Comparison of ENCODE assay signal across 11 mouse cellular contexts in the genomic region with DNA sequence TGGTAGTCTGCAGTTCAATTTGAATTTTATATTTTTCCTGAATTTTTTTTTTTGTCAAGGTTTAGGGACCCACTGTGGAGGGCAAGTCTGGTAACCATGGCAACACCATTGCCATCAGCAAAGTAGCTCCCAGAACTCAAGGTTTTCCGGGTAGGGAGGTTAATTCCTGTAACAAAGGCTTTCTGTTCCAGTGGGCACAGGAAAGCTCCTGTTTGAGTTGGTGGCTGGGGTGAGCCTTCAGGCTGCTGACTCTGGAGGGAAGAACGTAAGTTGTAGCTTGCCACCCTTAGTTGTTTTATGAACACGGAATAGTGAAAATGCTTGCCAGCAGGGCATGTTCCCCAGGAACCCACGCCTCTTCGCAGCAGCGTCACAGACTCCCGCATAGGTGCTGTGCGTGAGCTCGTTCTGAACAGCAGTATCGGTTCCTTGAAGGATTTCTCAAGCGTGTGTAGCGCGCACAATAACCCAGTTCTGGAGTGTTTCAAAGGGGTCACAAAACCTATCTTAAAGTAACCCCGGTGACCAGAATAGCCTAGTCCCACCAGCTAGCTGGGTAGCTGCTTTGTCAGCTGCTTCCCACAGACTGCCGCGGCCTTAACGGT. TPM values are rescaled to one million over a fixed set of nuclear protein-coding genes. Genes with fewer than 3 reads are reported as not detected.
DNase-seq lines count a peak whose midpoint lies in the region; ATAC-seq and TF ChIP-seq lines count a peak whose summit lies in the region.
"Had no signal": no experiment of that assay in that cellular context is flagged by ENCODE, and none has a peak within 500 bp of the region (broad histone marks: within the 10 kb centered on the region; RNA-seq: fewer than 3 reads in every experiment).

B3galt5 (plus strand) TSS at position 436 of the 605 bp plus-strand sequence.

- H3K4me2 ChIP-seq in embryonic facial prominence, embryonic 13.5 days: peak within 1 kb of the TSS; percentile 26
- peak within 1 kb of the TSS; percentile 34 for H3K4me2 ChIP-seq in hindbrain, postnatal 0 days (ENCODE audit: low read depth, low read length)
- peak within 1 kb of the TSS; percentile 22 for H3K4me2 ChIP-seq in midbrain, embryonic 14.5 days (ENCODE audit: low read length)

- peak in 1 of 2 experiments; percentile 52 for DNase-seq in layer of hippocampus, adult 18-20 months (ENCODE audit: low spot score in 2 of 2)
- DNase-seq in layer of hippocampus, adult 9-10 months (ENCODE audit: low spot score): no peak
- peak; percentile 67 for DNase-seq in hindbrain, postnatal 0 days (ENCODE audit: low spot score)
- peak; percentile 73 for DNase-seq in midbrain, embryonic 14.5 days
- DNase-seq in retina, postnatal 1 day: no peak
- DNase-seq in heart, postnatal 14 days: no peak
- DNase-seq in gastrocnemius, adult 8-10 months (ENCODE audit: low spot score in 2 of 2): no peak
- DNase-seq: thymus, adult 2 months had no signal

- TF ChIP-seq CTCF in hindbrain, postnatal 0 days (IDR thresholded peaks at IDR 0.05; ENCODE audit: low read depth): no peak

- no peaks in the 10 kb centered on the region for H3K9me3 ChIP-seq in embryonic facial prominence, embryonic 13.5 days
- H3K9me3 ChIP-seq in hindbrain, postnatal 0 days (ENCODE audit: low read length): no peaks in the 10 kb centered on the region
- no peaks in the 10 kb centered on the region for H3K9me3 ChIP-seq in midbrain, embryonic 14.5 days (ENCODE audit: control insufficient read depth, low read length)

- H3K9ac ChIP-seq in embryonic facial prominence, embryonic 13.5 days: 0 out of 2 replicates have a peak within 1 kb of the TSS, but pooled peaks have one; percentile 32
- no peak within 1 kb of the TSS for H3K9ac ChIP-seq in hindbrain, postnatal 0 days (replicated peaks; ENCODE audit: low read length)
- no peak within 1 kb of the TSS for H3K9ac ChIP-seq in midbrain, embryonic 14.5 days (replicated peaks; ENCODE audit: low read length)

- H3K36me3 ChIP-seq in embryonic facial prominence, embryonic 13.5 days: no peaks in the 10 kb centered on the region
- H3K36me3 ChIP-seq in hindbrain, postnatal 0 days (ENCODE audit: insufficient read depth, low read length): no peaks in the 10 kb centered on the region
- no peaks in the 10 kb centered on the region for H3K36me3 ChIP-seq in midbrain, embryonic 14.5 days (ENCODE audit: control insufficient read depth, insufficient read depth, low read length)

- no peak within 1 kb of the TSS; the same call in 1 of the 2 replicates for H3K4me3 ChIP-seq in embryonic facial prominence, embryonic 13.5 days
- H3K4me3 ChIP-seq in hindbrain, postnatal 0 days (ENCODE audit: low read length): no peak within 1 kb of the TSS
- no peak within 1 kb of the TSS for H3K4me3 ChIP-seq in midbrain, embryonic 14.5 days (replicated peaks; ENCODE audit: low read depth, low read length)

- peak within 1 kb of the TSS; percentile 68 for H3K27ac ChIP-seq in embryonic facial prominence, embryonic 13.5 days
- peak within 1 kb of the TSS; percentile 74 for H3K27ac ChIP-seq in hindbrain, postnatal 0 days
- H3K27ac ChIP-seq in midbrain, embryonic 14.5 days (replicated peaks; ENCODE audit: low read depth, low read length): peak within 1 kb of the TSS; percentile 60

- 51% methylated on average over 17 of the region's 17 CpGs for WGBS in embryonic facial prominence, embryonic 13.5 days
- WGBS in hindbrain, postnatal 0 days: 53% methylated on average over 17 of the region's 17 CpGs
- 51% methylated on average over 17 of the region's 17 CpGs for WGBS in midbrain, embryonic 14.5 days

- intact Hi-C loops in heart, postnatal 14 days (cut with DNase I): no loop called here

- no peaks in the 10 kb centered on the region for H3K4me1 ChIP-seq in embryonic facial prominence, embryonic 13.5 days
- H3K4me1 ChIP-seq in hindbrain, postnatal 0 days (ENCODE audit: insufficient read depth, low read length): 0 out of 2 replicates have a peak, but pooled peaks cover 6% of the 10 kb centered on the region
- peaks cover 7% of the 10 kb centered on the region; the same call in 1 of the 2 replicates for H3K4me1 ChIP-seq in midbrain, embryonic 14.5 days (ENCODE audit: control insufficient read depth, insufficient read depth, low read length)

- no peak for ATAC-seq in embryonic facial prominence, embryonic 13.5 days (ENCODE audit: insufficient number of reproducible peaks, insufficient read depth, low FRiP score, low TSS enrichment, low read depth)
- peak; percentile 53; the same call in 1 of the 2 replicates for ATAC-seq in hindbrain, postnatal 0 days
- ATAC-seq in midbrain, embryonic 14.5 days (ENCODE audit: low FRiP score, low TSS enrichment): no peak

- H3K27me3 ChIP-seq in embryonic facial prominence, embryonic 13.5 days: no peaks in the 10 kb centered on the region
- H3K27me3 ChIP-seq in hindbrain, postnatal 0 days (ENCODE audit: insufficient read depth, low read length): no peaks in the 10 kb centered on the region
- no peaks in the 10 kb centered on the region for H3K27me3 ChIP-seq in midbrain, embryonic 14.5 days (ENCODE audit: control insufficient read depth, insufficient read depth, low read length)

RNA-seq across cellular contexts. Expression of gene B3galt5, which starts in this region (rescaled TPM):
- total RNA-seq in layer of hippocampus, adult 18-20 months (2021): 10 to 100 TPM; 59.4 to 63.4 TPM
- 0.22 and 0.35 TPM in 2 replicates for polyA plus RNA-seq in embryonic facial prominence, embryonic 13.5 days (2015; fragmentation: Nextera tagmentation; extraction: Ambion mirVana)
- total RNA-seq in hindbrain, postnatal 0 days (2014; rRNA removed): 11.3 and 12.4 TPM in 2 replicates
- 7.3 and 7.9 TPM in 2 replicates for polyA plus RNA-seq in hindbrain, postnatal 0 days (2015; fragmentation: Nextera tagmentation; extraction: Ambion mirVana)
- 3.2 and 3.6 TPM in 2 replicates for polyA plus RNA-seq in midbrain, embryonic 14.5 days (2014; fragmentation: Nextera tagmentation; extraction: Ambion mirVana)
- under 1 TPM in 1 of 2 experiments, not detected in 1; 0.10 TPM for total RNA-seq in heart, postnatal 14 days (2021)
- not detected for total RNA-seq in gastrocnemius, adult 8-10 months (2022)
- total RNA-seq: liver, adult 2 months; neutrophil, adult 5-6 weeks had no signal

Comparison
In these comparisons a context has a peak if more than half of its experiments do, and no peak if none do; other contexts are left out.
1. RNA of gene B3galt5 (total RNA-seq): 59.4 to 63.4 TPM in layer of hippocampus, adult 18-20 months and 11.3 to 12.4 TPM in hindbrain, postnatal 0 days; 0.10 TPM in heart, postnatal 14 days and not detected in gastrocnemius, adult 8-10 months; every median in the first group is over 10 times any median in the second.
2. DNase-seq: peak in hindbrain, postnatal 0 days (single experiment) and midbrain, embryonic 14.5 days (single experiment); none in layer of hippocampus, adult 9-10 months (single experiment), retina, postnatal 1 day (single experiment), heart, postnatal 14 days (0 of 2) and gastrocnemius, adult 8-10 months (0 of 2).
3. Peak in every context shown above with its lines, with median percentiles within 50 percentile points of each other: H3K27ac ChIP-seq and H3K4me2 ChIP-seq.